Mouse (Mus musculus) mouse trophoblast stem cell (cell line): ENCODE measurements at regions not wholly inside any gene's neighbourhood (a gene's known extent, or its start where the extent isn't known, plus 50 kb on each side); places are given as distances from the start of the nearest gene placed in this dataset.

Experiments
- in situ Hi-C, 2 experiments: fragments of 300-500 bp; cut with MseI, MboI; formaldehyde crosslinking; loops; 2 replicates in 1 of 2; 3 replicates in 1 of 2; pipeline ENCODE4 v1.15.1; 2025

- in situ Hi-C loops, result loop anchor here (25.0 kb wide), 2 partner anchors 1625 to 1800 kb away; no protein-coding TSS in a partner anchor
Observed at GRCm38 (mm10) chr13:4662336-4663101, 53.5 kb upstream of the Akr1e1 start.
